Mouse (Mus musculus) small intestine, adult 2 months (tissue): ENCODE measurements around the gene Krtap29-1. TPM values are rescaled to one million over a fixed set of nuclear protein-coding genes. Genes with fewer than 3 reads are reported as not detected.

ENCODE experiments used
- H3K27ac ChIP-seq: fragments of 200-500 bp; 2 replicates; pipeline ENCODE4 v1.5.1; 2012; ENCODE audit warnings: low read depth, low read length, control low read depth, inconsistent platforms; ENCODE audit not compliant: insufficient read depth
- H3K27me3 ChIP-seq: fragments of 200-500 bp; 2 replicates; pipeline ENCODE4 v1.6.1; 2012; ENCODE audit warnings: mild to moderate bottlenecking, moderate library complexity, low read length, inconsistent platforms; ENCODE audit not compliant: control insufficient read depth, insufficient read depth
- H3K36me3 ChIP-seq: fragments of 200-500 bp; 2 replicates; pipeline ENCODE4 v1.6.1; 2012; ENCODE audit warnings: mild to moderate bottlenecking, low read length, control low read depth, inconsistent platforms; ENCODE audit not compliant: control insufficient read depth, insufficient read depth
- H3K4me1 ChIP-seq: fragments of 200-500 bp; 2 replicates; pipeline ENCODE4 v1.6.1; 2012; ENCODE audit warnings: low read length, inconsistent platforms, mixed read lengths; ENCODE audit not compliant: control insufficient read depth, insufficient read depth, insufficient read length
- H3K4me3 ChIP-seq: fragments of 200-500 bp; 2 replicates; pipeline ENCODE4 v1.5.1; 2012; ENCODE audit warnings: low read depth, mild to moderate bottlenecking, control low read depth, inconsistent platforms, low read length, moderate library complexity
- CTCF ChIP-seq: fragments of 200-500 bp; IDR thresholded peaks from 2 replicates; pipeline ENCODE4 v1.5.1; 2012; ENCODE audit warnings: low read depth, mild to moderate bottlenecking, control low read depth, inconsistent platforms, low read length, moderate library complexity, mixed read lengths; ENCODE audit not compliant: insufficient replicate concordance, insufficient read length; ENCODE audit errors: extremely low read depth
- POLR2A ChIP-seq: fragments of 200-500 bp; IDR thresholded peaks from 2 replicates; pipeline ENCODE4 v1.6.1; 2012; ENCODE audit warnings: low read depth, mild to moderate bottlenecking, control low read depth, inconsistent platforms, low read length, moderate library complexity
- WGBS: fragments of 180-500 bp; shearing (Covaris S2); methylation state at CpG from one replicate; pipeline ENCODE4 v1.1.7; 2018; 5-methylcytosine and 5-hydroxymethylcytosine counted together
- polyA plus RNA-seq: library from polyadenylated mRNA; depleted of rRNA; stranded (reverse); fragments of >200 nt; gene quantifications from 2 replicates; pipeline ENCODE4 v1.2.3, GENCODE M21; 2012; rRNA removed

Krtap29-1 gene
- polyA plus RNA-seq, result not detected in 2 replicates

GRCm38 (mm10) chr11:99978953-99979352, at the start of gene Krtap29-1:
Gene Krtap29-1, minus strand, starts transcription at chr11:99979053.
- H3K27me3 ChIP-seq, result no peaks in the 10 kb centered on the region
- no peak within 1 kb of the TSS for H3K27ac ChIP-seq
- WGBS, result 70% methylated on average over 5 of the region's 5 CpGs

GRCm38 (mm10) chr11:100021438-100021837, 42.6 kb upstream of the Krtap29-1 start:
- TF ChIP-seq POLR2A, result no peak
- TF ChIP-seq CTCF, result no peak
- Histone ChIP-seq H3K27me3 (no peaks in the 10 kb centered on the region), H3K27ac (no peak overlapping the region), H3K36me3 (no peaks in the 10 kb centered on the region), H3K4me3 (no peak overlapping the region), H3K4me1 (no peaks in the 10 kb centered on the region)
- WGBS, result 78% methylated on average over 5 of the region's 5 CpGs

More at GRCm38 (mm10) chr11:99978953-99979352, at the start of gene Krtap29-1:
- TF ChIP-seq CTCF (no peak), POLR2A (no peak)
- Histone ChIP-seq H3K4me3 (no peak within 1 kb of the TSS), H3K4me1 (no peaks in the 10 kb centered on the region), H3K36me3 (no peaks in the 10 kb centered on the region)

- no peaks in the 10 kb centered on the region for H3K27me3 ChIP-seq
- no peak overlapping the region for H3K4me3 ChIP-seq
- TF ChIP-seq POLR2A (no peak), CTCF (no peak)
- no peaks in the 10 kb centered on the region for H3K4me1 ChIP-seq
- no peak overlapping the region for H3K27ac ChIP-seq
- 94% methylated on average over 1 of the region's 1 CpGs for WGBS
- H3K36me3 ChIP-seq, result no peaks in the 10 kb centered on the region
Observed at GRCm38 (mm10) chr11:100019466-100019865, 40.6 kb upstream of the Krtap29-1 start.

- H3K36me3 ChIP-seq, result no peaks in the 10 kb centered on the region
- WGBS, result 67% methylated on average over 4 of the region's 4 CpGs
- no peaks in the 10 kb centered on the region for H3K27me3 ChIP-seq
- no peaks in the 10 kb centered on the region for H3K4me1 ChIP-seq
- TF ChIP-seq POLR2A (no peak), CTCF (no peak)
- H3K4me3 ChIP-seq, result no peak within 1 kb of the TSS
- H3K27ac ChIP-seq, result no peak within 1 kb of the TSS
Observed at GRCm38 (mm10) chr11:100016112-100016511, 37.3 kb upstream of the Krtap29-1 start, which contains the start of gene Krt33a. Gene Krt33a, minus strand, starts transcription at chr11:100016212.

- H3K27me3 ChIP-seq, result no peaks in the 10 kb centered on the region
- H3K36me3 ChIP-seq, result no peaks in the 10 kb centered on the region
- no peaks in the 10 kb centered on the region for H3K4me1 ChIP-seq
- TF ChIP-seq POLR2A (no peak), CTCF (no peak)
- no peak overlapping the region for H3K27ac ChIP-seq
- WGBS, result 20% methylated on average over 4 of the region's 4 CpGs
- H3K4me3 ChIP-seq, result no peak overlapping the region
Observed at GRCm38 (mm10) chr11:100013691-100014171, 34.9 kb upstream of the Krtap29-1 start.

- 0 out of 2 replicates have a peak, but pooled peaks cover 2% of the 10 kb centered on the region for H3K4me1 ChIP-seq
- no peak overlapping the region for H3K4me3 ChIP-seq
- H3K36me3 ChIP-seq, result no peaks in the 10 kb centered on the region
- no peaks in the 10 kb centered on the region for H3K27me3 ChIP-seq
- 72% methylated on average over 5 of the region's 5 CpGs for WGBS
- no peak overlapping the region for H3K27ac ChIP-seq
- TF ChIP-seq CTCF, result no peak
- no peak for TF ChIP-seq POLR2A
Observed at GRCm38 (mm10) chr11:100010682-100011081, 31.8 kb upstream of the Krtap29-1 start.

- 89% methylated on average over 5 of the region's 5 CpGs for WGBS
Observed at GRCm38 (mm10) chr11:100008336-100008735, 29.5 kb upstream of the Krtap29-1 start.

GRCm38 (mm10) chr11:100006624-100007023, 27.8 kb upstream of the Krtap29-1 start:
- Histone ChIP-seq H3K4me3 (no peak overlapping the region), H3K4me1 (0 out of 2 replicates have a peak, but pooled peaks cover 2% of the 10 kb centered on the region), H3K36me3 (no peaks in the 10 kb centered on the region), H3K27ac (no peak overlapping the region), H3K27me3 (no peaks in the 10 kb centered on the region)
- TF ChIP-seq CTCF (peak; percentile 41; the same call in 1 of the 2 replicates), POLR2A (no peak)
- WGBS, result 60% methylated on average over 3 of the region's 3 CpGs

More at GRCm38 (mm10) chr11:100008336-100008735, 29.5 kb upstream of the Krtap29-1 start:
- Histone ChIP-seq H3K4me3 (no peak overlapping the region), H3K27me3 (no peaks in the 10 kb centered on the region), H3K4me1 (0 out of 2 replicates have a peak, but pooled peaks cover 2% of the 10 kb centered on the region), H3K36me3 (no peaks in the 10 kb centered on the region), H3K27ac (no peak overlapping the region)
- TF ChIP-seq POLR2A, result no peak
- TF ChIP-seq CTCF, result no peak
